Mouse (Mus musculus) midbrain, embryonic 14.5 days (tissue): ENCODE data around the gene Psmc5. TPM values are rescaled to one million over a fixed set of nuclear protein-coding genes. Genes with fewer than 3 reads are reported as not detected.
A peak's percentile ranks its signal among the peaks of the same experiment; 100 is the strongest.

Source experiments
- ATAC-seq: fragments of 200-750 bp; cut with Nextera tagmentation; 2 replicates; pipeline ENCODE4 v1.8.0; 2017; ENCODE audit warnings: moderate number of reproducible peaks, moderate library complexity; ENCODE audit not compliant: low FRiP score, low TSS enrichment
- DNase-seq: peaks from one replicate; pipeline ENCODE4 v3.0.0-alpha.2; 2015
- H3K27ac ChIP-seq: fragments of 300-500 bp; sonication (generic); replicated peaks from 2 replicates; pipeline ENCODE4 v1.5.1; 2014; ENCODE audit warnings: mild to moderate bottlenecking, low read depth, low read length, moderate library complexity
- H3K27me3 ChIP-seq: fragments of 300-500 bp; sonication (generic); 2 replicates; pipeline ENCODE4 v1.6.1; 2014; ENCODE audit warnings: low read length, control low read depth, mixed read lengths; ENCODE audit not compliant: control insufficient read depth, insufficient read depth
- H3K36me3 ChIP-seq: fragments of 300-500 bp; sonication (generic); 2 replicates; pipeline ENCODE4 v1.6.1; 2014; ENCODE audit warnings: low read length, control low read depth; ENCODE audit not compliant: control insufficient read depth, insufficient read depth
- H3K4me1 ChIP-seq: fragments of 300-500 bp; sonication (generic); 2 replicates; pipeline ENCODE4 v1.6.1; 2014; ENCODE audit warnings: mild to moderate bottlenecking, antibody characterized with exemption, low read length, control low read depth; ENCODE audit not compliant: control insufficient read depth, insufficient read depth
- H3K4me2 ChIP-seq: fragments of 300-500 bp; sonication (generic); 2 replicates; pipeline ENCODE4 v1.6.1; 2014; ENCODE audit warnings: mild to moderate bottlenecking, low read length, moderate library complexity
- H3K4me3 ChIP-seq: fragments of 300-500 bp; sonication (generic); replicated peaks from 2 replicates; pipeline ENCODE4 v1.5.1; 2014; ENCODE audit warnings: low read depth, low read length
- H3K9ac ChIP-seq: fragments of 300-500 bp; sonication (generic); replicated peaks from 2 replicates; pipeline ENCODE4 v1.6.1; 2014; ENCODE audit warnings: mild to moderate bottlenecking, low read length, moderate library complexity
- H3K9me3 ChIP-seq: fragments of 300-500 bp; sonication (generic); 2 replicates; pipeline ENCODE4 v1.6.1; 2016; ENCODE audit warnings: low read length, control low read depth, mixed read lengths; ENCODE audit not compliant: control insufficient read depth
- WGBS: fragments of 180-500 bp; shearing (Covaris S2); extraction: QIAGEN DNeasy Blood & Tissue Kit; methylation state at CpG from one replicate; pipeline ENCODE4 v1.1.7; 2014; 5-methylcytosine and 5-hydroxymethylcytosine counted together
- polyA plus RNA-seq: library from polyadenylated mRNA; unstranded; fragments of >200 nt; fragmentation: Nextera tagmentation; extraction: Ambion mirVana; gene quantifications from 2 replicates; pipeline ENCODE4 v1.2.1, GENCODE M21; 2014

Psmc5 gene
- polyA plus RNA-seq, 1 experiment from 2014 or later = 265 TPM

GRCm38 (mm10) chr11:106286987-106287386 lies 31.0 kb downstream of the Psmc5 start:
- H3K4me2 ChIP-seq = no peak overlapping the region
- WGBS = 68% methylated on average over 11 of the region's 11 CpGs
- H3K36me3 ChIP-seq = no peaks in the 10 kb centered on the region
- no peaks in the 10 kb centered on the region for H3K27me3 ChIP-seq
- DNase-seq (no peak), ATAC-seq (no peak)
- H3K9ac ChIP-seq = no peak overlapping the region
- H3K9me3 ChIP-seq = no peaks in the 10 kb centered on the region
- no peaks in the 10 kb centered on the region for H3K4me1 ChIP-seq
- H3K4me3 ChIP-seq = no peak overlapping the region
- H3K27ac ChIP-seq = no peak overlapping the region

GRCm38 (mm10) chr11:106289369-106289768 lies 33.4 kb downstream of the Psmc5 start:
- no peak overlapping the region for H3K27ac ChIP-seq
- H3K9me3 ChIP-seq = no peaks in the 10 kb centered on the region
- no peaks in the 10 kb centered on the region for H3K27me3 ChIP-seq
- no peak overlapping the region for H3K4me3 ChIP-seq
- no peaks in the 10 kb centered on the region for H3K36me3 ChIP-seq
- WGBS = 72% methylated on average over 8 of the region's 8 CpGs
- DNase-seq (peak; percentile 61), ATAC-seq (no peak)
- H3K9ac ChIP-seq = no peak overlapping the region
- H3K4me1 ChIP-seq = no peaks in the 10 kb centered on the region
- no peak overlapping the region for H3K4me2 ChIP-seq

- 94% methylated on average over 5 of the region's 5 CpGs for WGBS
- H3K27me3 ChIP-seq = no peaks in the 10 kb centered on the region
- no peak overlapping the region for H3K9ac ChIP-seq
- DNase-seq = no peak
- ATAC-seq = no peak
- no peak overlapping the region for H3K4me2 ChIP-seq
- no peak overlapping the region for H3K4me3 ChIP-seq
- H3K27ac ChIP-seq = no peak overlapping the region
- H3K4me1 ChIP-seq = no peaks in the 10 kb centered on the region
- H3K9me3 ChIP-seq = no peaks in the 10 kb centered on the region
- H3K36me3 ChIP-seq = no peaks in the 10 kb centered on the region
These were observed 34.4 kb downstream of the Psmc5 start for GRCm38 (mm10) chr11:106290376-106290775.

DNA sequence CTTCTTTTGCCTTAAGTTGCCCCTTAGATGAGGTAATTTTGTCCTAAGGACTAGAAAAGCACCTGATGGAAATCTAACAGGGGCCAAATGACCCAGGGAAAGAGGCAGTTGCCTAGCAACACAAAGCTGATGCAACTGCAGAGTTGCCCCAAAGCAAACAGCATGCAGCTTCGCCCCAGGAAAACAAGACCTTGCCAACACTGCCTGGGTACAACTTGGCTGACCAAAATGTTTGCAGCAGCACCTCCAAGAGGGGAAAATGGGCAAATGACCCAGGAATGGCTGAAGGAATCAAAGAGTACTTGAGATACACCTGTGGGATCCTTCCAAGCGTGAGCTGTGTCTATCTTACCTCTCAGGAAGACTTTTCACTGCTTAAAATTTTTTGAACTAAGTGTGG lies 35.9 kb downstream of the Psmc5 start:
- H3K27me3 ChIP-seq = no peaks in the 10 kb centered on the region
- DNase-seq = no peak
- WGBS = 84% methylated on average over 2 of the region's 2 CpGs
- no peaks in the 10 kb centered on the region for H3K4me1 ChIP-seq
- no peak for ATAC-seq
- H3K36me3 ChIP-seq = no peaks in the 10 kb centered on the region
- H3K9ac ChIP-seq = no peak overlapping the region
- H3K4me3 ChIP-seq = no peak overlapping the region
- no peak overlapping the region for H3K4me2 ChIP-seq
- H3K27ac ChIP-seq = no peak overlapping the region
- no peaks in the 10 kb centered on the region for H3K9me3 ChIP-seq

DNA sequence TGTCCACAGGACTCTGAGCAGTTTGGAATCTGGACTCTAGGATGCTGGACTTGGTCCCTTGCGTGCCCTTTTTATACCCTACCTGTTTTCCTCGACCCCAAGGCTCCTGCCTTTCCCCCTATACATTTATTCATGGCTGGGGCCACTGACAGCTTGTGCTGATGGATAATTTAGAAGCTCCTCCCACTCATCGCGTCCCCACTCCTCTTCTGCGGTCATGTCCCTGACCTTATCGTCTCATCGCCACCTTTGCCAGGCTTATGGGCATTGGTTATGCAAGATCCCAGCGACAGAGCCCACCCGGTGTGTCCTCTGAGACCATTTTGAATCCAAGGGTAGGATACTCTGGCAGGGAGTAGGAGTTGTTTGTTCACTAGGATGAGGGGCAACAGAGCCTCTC lies 45.8 kb downstream of the Psmc5 start, which contains the start of gene Gh:
Gene Gh (minus strand): TSS at position 101 of the 400 bp plus-strand sequence.
- no peak within 1 kb of the TSS for H3K27ac ChIP-seq
- H3K27me3 ChIP-seq = no peaks in the 10 kb centered on the region
- H3K4me2 ChIP-seq = no peak within 1 kb of the TSS
- no peak for ATAC-seq
- H3K4me1 ChIP-seq = no peaks in the 10 kb centered on the region
- no peak for DNase-seq
- 86% methylated on average over 9 of the region's 9 CpGs for WGBS
- no peaks in the 10 kb centered on the region for H3K9me3 ChIP-seq
- no peaks in the 10 kb centered on the region for H3K36me3 ChIP-seq
- H3K4me3 ChIP-seq = no peak within 1 kb of the TSS
- H3K9ac ChIP-seq = no peak within 1 kb of the TSS

DNA sequence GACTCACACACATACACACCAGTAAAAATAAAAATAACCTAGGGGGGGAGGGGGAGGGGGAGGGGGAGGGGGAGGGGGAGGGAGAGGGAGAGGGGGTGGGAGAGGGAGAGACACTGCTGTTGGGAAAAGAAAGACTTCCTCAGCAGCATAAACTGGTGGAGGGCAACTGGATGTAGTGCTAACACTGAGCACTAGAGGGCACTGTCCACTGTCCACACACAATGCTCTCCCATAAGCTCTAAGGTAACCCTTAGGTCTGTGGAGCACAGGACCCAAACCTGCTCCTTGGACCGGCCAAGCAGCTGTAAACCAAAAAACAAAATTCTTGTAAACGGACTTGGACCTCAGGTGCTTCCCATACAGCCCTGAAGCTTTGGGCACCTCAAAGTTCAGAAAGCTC lies 46.7 kb downstream of the Psmc5 start:
- Histone ChIP-seq H3K4me3 (no peak overlapping the region), H3K4me2 (no peak overlapping the region), H3K36me3 (no peaks in the 10 kb centered on the region), H3K4me1 (no peaks in the 10 kb centered on the region), H3K9me3 (no peaks in the 10 kb centered on the region), H3K27me3 (no peaks in the 10 kb centered on the region), H3K27ac (no peak overlapping the region), H3K9ac (no peak overlapping the region)
- 16% methylated on average over 2 of the region's 2 CpGs for WGBS
- ATAC-seq (no peak), DNase-seq (peak; percentile 72)

- H3K4me1 ChIP-seq = no peaks in the 10 kb centered on the region
- no peak for ATAC-seq
- H3K27me3 ChIP-seq = no peaks in the 10 kb centered on the region
- no peaks in the 10 kb centered on the region for H3K9me3 ChIP-seq
- H3K4me2 ChIP-seq = no peak overlapping the region
- H3K27ac ChIP-seq = no peak overlapping the region
- no peak overlapping the region for H3K4me3 ChIP-seq
- no peak for DNase-seq
- 86% methylated on average over 10 of the region's 10 CpGs for WGBS
- H3K9ac ChIP-seq = no peak overlapping the region
- H3K36me3 ChIP-seq = no peaks in the 10 kb centered on the region
These were observed 49.6 kb downstream of the Psmc5 start for GRCm38 (mm10) chr11:106305348-106306064.

DNA sequence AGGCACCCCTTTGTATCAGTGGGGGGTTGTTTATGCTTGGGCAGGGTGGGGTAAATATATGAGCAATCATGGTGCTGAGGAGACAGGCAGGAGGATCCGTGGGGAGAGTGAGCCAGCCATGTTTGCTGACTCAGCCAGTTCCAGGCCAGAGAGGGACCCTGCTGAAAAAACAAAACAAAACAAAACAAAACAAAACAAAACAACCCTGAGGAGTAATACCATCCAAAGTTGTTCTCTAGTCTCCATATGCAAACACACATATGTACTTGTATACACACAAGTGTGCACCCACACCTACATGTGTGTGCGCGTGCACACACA lies 50.1 kb downstream of the Psmc5 start:
- no peak for ATAC-seq
- DNase-seq = no peak
- H3K27ac ChIP-seq = no peak overlapping the region
- no peak overlapping the region for H3K4me2 ChIP-seq
- no peak overlapping the region for H3K9ac ChIP-seq
- no peak overlapping the region for H3K4me3 ChIP-seq
- H3K4me1 ChIP-seq = no peaks in the 10 kb centered on the region
- no peaks in the 10 kb centered on the region for H3K36me3 ChIP-seq
- no peaks in the 10 kb centered on the region for H3K27me3 ChIP-seq
- 93% methylated on average over 3 of the region's 3 CpGs for WGBS
- H3K9me3 ChIP-seq = no peaks in the 10 kb centered on the region

- Histone ChIP-seq H3K27me3 (no peaks in the 10 kb centered on the region), H3K4me2 (no peak overlapping the region), H3K36me3 (no peaks in the 10 kb centered on the region), H3K27ac (no peak overlapping the region), H3K4me1 (no peaks in the 10 kb centered on the region), H3K9ac (no peak overlapping the region), H3K4me3 (no peak overlapping the region), H3K9me3 (no peaks in the 10 kb centered on the region)
- WGBS = 84% methylated on average over 9 of the region's 9 CpGs
- DNase-seq (no peak), ATAC-seq (no peak)
These were observed 50.8 kb downstream of the Psmc5 start for GRCm38 (mm10) chr11:106306758-106307157.
